Mouse (Mus musculus) thymus, adult 2 months (tissue): ENCODE data around the gene Gm40460. TPM values are rescaled to one million over a fixed set of nuclear protein-coding genes. Genes with fewer than 3 reads are reported as not detected.
"Not testable (repeated sequence)": the region's sequence is repeated elsewhere in the genome, so short reads cannot be mapped to it uniquely, and the experiment has no call there.

ENCODE experiments used
- DNase-seq: peaks from one replicate; pipeline ENCODE4 v3.0.0; 2021
- H3K27ac ChIP-seq: fragments of 200-500 bp; 2 replicates; pipeline ENCODE4 v1.5.1; 2012; ENCODE audit warnings: low read length, control low read depth; ENCODE audit not compliant: control insufficient read depth, insufficient read depth
- H3K27me3 ChIP-seq: fragments of 200-500 bp; 2 replicates; pipeline ENCODE4 v1.6.1; 2012; ENCODE audit warnings: mild to moderate bottlenecking, low read length, moderate library complexity, mixed read lengths; ENCODE audit not compliant: control insufficient read depth, insufficient read depth
- H3K36me3 ChIP-seq: fragments of 200-500 bp; 2 replicates; pipeline ENCODE4 v1.6.1; 2012; ENCODE audit warnings: mild to moderate bottlenecking, low read length, moderate library complexity; ENCODE audit not compliant: control insufficient read depth, insufficient read depth
- H3K4me1 ChIP-seq: fragments of 200-500 bp; replicated peaks from 2 replicates; pipeline ENCODE4 v1.6.1; 2012; ENCODE audit warnings: low read length; ENCODE audit not compliant: control insufficient read depth, insufficient read depth
- H3K4me3 ChIP-seq: fragments of 200-500 bp; 2 replicates; pipeline ENCODE4 v1.5.1; 2012; ENCODE audit warnings: mild to moderate bottlenecking, low read length, control low read depth, moderate library complexity; ENCODE audit not compliant: control insufficient read depth, insufficient read depth
- CTCF ChIP-seq: fragments of 200-500 bp; IDR thresholded peaks from 2 replicates; pipeline ENCODE4 v1.5.1; 2012; ENCODE audit warnings: mild to moderate bottlenecking, control low read depth, low read length, moderate library complexity, borderline replicate concordance; ENCODE audit not compliant: control insufficient read depth, poor library complexity, insufficient read depth; ENCODE audit errors: extremely low read depth
- POLR2A ChIP-seq: fragments of 200-500 bp; IDR thresholded peaks from 2 replicates; pipeline ENCODE4 v1.6.1; 2012; ENCODE audit warnings: mild to moderate bottlenecking, low read length, control low read depth, moderate library complexity; ENCODE audit not compliant: control insufficient read depth, poor library complexity, insufficient read depth; ENCODE audit errors: extremely low read depth
- WGBS: fragments of 180-500 bp; shearing (Covaris S2); methylation state at CpG from one replicate; pipeline ENCODE4 v1.1.7; 2018; 5-methylcytosine and 5-hydroxymethylcytosine counted together
- polyA plus RNA-seq: library from polyadenylated mRNA; depleted of rRNA; stranded (reverse); fragments of >200 nt; gene quantifications from 2 replicates; pipeline ENCODE4 v1.2.3, GENCODE M21; 2012; rRNA removed

Gene Gm40460
- polyA plus RNA-seq, 1 experiment, result not detected

GRCm38 (mm10) chr7:142211559-142211958, 29.3 kb downstream of the Gm40460 start, which contains the start of gene Gm7579:
Gene Gm7579 (plus strand): TSS chr7:142211859.
- Histone ChIP-seq H3K4me3 (no peak within 1 kb of the TSS), H3K36me3 (no peaks in the 10 kb centered on the region), H3K4me1 (no peaks in the 10 kb centered on the region), H3K27me3 (no peaks in the 10 kb centered on the region), H3K27ac (no peak within 1 kb of the TSS)
- 39% methylated on average over 1 of the region's 1 CpGs for WGBS
- TF ChIP-seq POLR2A, result no peak
- no peak for TF ChIP-seq CTCF
- DNase-seq, result no peak

DNA sequence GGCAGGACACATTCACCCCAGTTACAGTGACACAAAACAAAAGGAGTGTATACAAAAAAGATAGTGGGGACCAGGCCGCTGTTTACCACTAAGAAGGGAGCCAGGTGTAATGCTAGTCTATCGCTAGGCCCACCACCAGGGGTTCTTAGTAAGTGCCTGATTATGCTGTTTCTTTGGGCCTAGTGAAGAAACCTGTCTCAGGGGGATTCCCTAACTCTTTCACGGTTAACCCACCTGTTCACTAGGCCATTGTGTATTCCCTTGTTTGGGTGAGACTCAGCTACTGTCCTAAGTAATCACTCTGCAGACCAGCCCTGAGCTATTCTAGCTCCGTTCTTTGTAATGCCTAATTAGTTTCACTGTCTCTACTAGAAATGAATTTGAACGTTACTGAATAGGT, 34.0 kb downstream of the Gm40460 start:
- H3K27ac ChIP-seq, H3K36me3 ChIP-seq, H3K27me3 ChIP-seq, H3K4me3 ChIP-seq, H3K4me1 ChIP-seq, DNase-seq: not testable (repeated sequence)
- WGBS, result 93% methylated on average over 5 of the region's 5 CpGs

DNA sequence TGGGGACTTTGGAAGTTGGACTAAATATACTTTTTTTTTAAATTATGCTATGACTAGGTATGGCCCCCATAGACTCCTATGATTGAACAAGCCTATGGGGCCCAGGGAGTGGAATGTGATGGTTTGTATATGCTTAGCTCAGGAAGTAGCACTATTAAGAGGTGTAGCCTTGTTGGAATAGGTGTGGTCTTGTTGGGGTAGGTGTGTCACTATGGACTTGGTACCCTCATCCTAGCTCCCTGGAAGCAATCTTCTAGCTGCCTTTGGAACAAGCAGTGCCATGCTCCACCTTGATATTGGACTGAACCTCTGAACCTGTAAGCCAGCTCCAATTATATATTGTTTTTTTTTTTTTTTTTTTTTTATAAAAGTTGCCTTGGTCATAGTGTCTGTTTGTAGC, 35.4 kb downstream of the Gm40460 start:
- Histone ChIP-seq H3K36me3 (no peaks in the 10 kb centered on the region), H3K4me3 (no peak overlapping the region), H3K27ac (no peak overlapping the region), H3K27me3 (no peaks in the 10 kb centered on the region), H3K4me1 (no peaks in the 10 kb centered on the region)
- no peak for DNase-seq
- TF ChIP-seq POLR2A, result no peak
- TF ChIP-seq CTCF, result no peak

DNA sequence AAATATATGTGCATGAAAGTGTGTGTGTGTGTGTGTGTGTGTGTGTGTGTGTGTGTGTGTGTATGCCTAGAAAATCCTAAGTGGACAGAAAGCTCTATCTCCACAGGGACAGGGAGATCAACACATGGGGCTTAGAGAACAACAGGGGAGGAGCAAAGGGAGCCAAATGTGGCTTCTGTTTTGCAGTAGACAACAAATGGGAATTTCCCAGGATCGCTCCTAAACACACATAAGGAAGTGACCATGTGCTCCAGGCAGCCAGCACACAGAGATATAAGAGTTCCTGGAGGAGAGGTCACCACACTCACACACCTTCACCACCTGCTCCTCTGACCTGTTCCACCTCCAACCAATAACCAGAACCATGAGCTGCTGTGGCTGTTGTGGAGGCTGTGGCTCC, 39.8 kb downstream of the Gm40460 start, which contains the start of gene Krtap5-3:
TSS of gene Krtap5-3 (plus strand) at position 301 of the 400 bp plus-strand sequence.
- Histone ChIP-seq H3K36me3 (no peaks in the 10 kb centered on the region), H3K4me1 (no peaks in the 10 kb centered on the region), H3K27me3 (no peaks in the 10 kb centered on the region), H3K27ac (no peak within 1 kb of the TSS), H3K4me3 (no peak within 1 kb of the TSS)
- WGBS, result 77% methylated on average over 1 of the region's 1 CpGs
- no peak for TF ChIP-seq POLR2A
- TF ChIP-seq CTCF, result no peak
- no peak for DNase-seq

DNA sequence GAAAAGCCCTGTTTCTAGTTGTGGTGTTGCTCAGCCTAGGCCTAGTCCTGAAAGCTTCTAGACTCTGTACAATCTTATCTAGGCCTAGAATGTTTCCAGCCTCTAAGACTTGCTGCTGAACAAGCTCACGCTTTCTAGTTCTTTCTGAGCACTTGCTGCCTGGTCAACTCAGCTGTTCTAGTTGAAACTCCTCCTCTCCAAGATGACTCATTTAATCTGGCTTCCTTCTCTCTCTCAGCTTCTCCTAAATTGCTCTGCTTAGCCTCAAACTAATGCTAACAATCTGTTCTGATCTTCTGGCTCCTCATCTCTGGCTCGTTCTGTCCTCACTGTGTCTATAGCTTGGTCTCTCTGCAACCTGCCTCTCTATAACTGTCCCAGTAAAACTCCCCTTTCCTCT, 42.1 kb downstream of the Gm40460 start:
- Histone ChIP-seq H3K36me3 (no peaks in the 10 kb centered on the region), H3K4me3 (no peak overlapping the region), H3K27me3 (no peaks in the 10 kb centered on the region), H3K27ac (no peak overlapping the region), H3K4me1 (no peaks in the 10 kb centered on the region)
- DNase-seq, result no peak
- WGBS, result 64% methylated on average over 2 of the region's 2 CpGs
- TF ChIP-seq POLR2A (no peak), CTCF (no peak)

Other genes starting within 250 kb of the Gm40460 start
- gene Mob2, start 180.0 kb downstream of the Gm40460 start, polyA plus RNA-seq, result 62.6 and 73.5 TPM in 2 replicates
- gene Dusp8, start 145.2 kb downstream of the Gm40460 start, polyA plus RNA-seq, result 0.98 and 4.0 TPM in 2 replicates
- not detected in 2 replicates for gene Gm45618, start 120.3 kb downstream of the Gm40460 start, polyA plus RNA-seq
- gene Gm39115, start 105.0 kb downstream of the Gm40460 start, polyA plus RNA-seq, result not detected in 2 replicates
- not detected in 2 replicates for gene Gm45337, start 96.5 kb downstream of the Gm40460 start, polyA plus RNA-seq
- gene Gm29735, start 84.0 kb downstream of the Gm40460 start, polyA plus RNA-seq, result not detected in 2 replicates
- not detected in 2 replicates for gene Gm4553, start 75.3 kb downstream of the Gm40460 start, polyA plus RNA-seq
- gene Krtap5-2, start 65.1 kb downstream of the Gm40460 start, polyA plus RNA-seq, result not detected in 2 replicates
- not detected in 2 replicates for gene Gm10153, start 50.7 kb downstream of the Gm40460 start, polyA plus RNA-seq
- not detected in 2 replicates for gene Krtap5-3, start 39.7 kb downstream of the Gm40460 start, polyA plus RNA-seq
- not detected in 2 replicates for gene Gm7579, start 29.2 kb downstream of the Gm40460 start, polyA plus RNA-seq
- gene Krtap5-5, start 11.1 kb downstream of the Gm40460 start, polyA plus RNA-seq, result not detected in 2 replicates
- not detected in 2 replicates for gene Gm2431, start 17.3 kb upstream of the Gm40460 start, polyA plus RNA-seq
- gene Gm4559, start 33.3 kb upstream of the Gm40460 start, polyA plus RNA-seq, result not detected in 2 replicates
- gene Krtap5-1, start 56.0 kb upstream of the Gm40460 start, polyA plus RNA-seq, result not detected in 2 replicates
- not detected in 2 replicates for gene Krtap5-4, start 62.5 kb upstream of the Gm40460 start, polyA plus RNA-seq
- gene Ifitm10, start 132.7 kb upstream of the Gm40460 start, polyA plus RNA-seq, result 10.8 and 14.8 TPM in 2 replicates
- gene Gm49369, start 141.6 kb upstream of the Gm40460 start, polyA plus RNA-seq, result 0.23 and 0.31 TPM in 2 replicates
- gene Ctsd, start 147.0 kb upstream of the Gm40460 start, polyA plus RNA-seq, result 762 and 992 TPM in 2 replicates
- 2.2 and 5.2 TPM in 2 replicates for gene Syt8, start 193.8 kb upstream of the Gm40460 start, polyA plus RNA-seq
- 3.2 and 4.3 TPM in 2 replicates for gene Tnni2, start 200.7 kb upstream of the Gm40460 start, polyA plus RNA-seq
- 507 and 626 TPM in 2 replicates for gene Lsp1, start 219.7 kb upstream of the Gm40460 start, polyA plus RNA-seq